Mouse (Mus musculus): ENCODE measurements around the gene Mark2. TPM values are rescaled to one million over a fixed set of nuclear protein-coding genes. Genes with fewer than 3 reads are reported as not detected.

Gene Mark2
- polyA plus RNA-seq (2014; fragmentation: Illumina TruSeq; extraction: RNeasy Lipid Tissue Mini Kit (QIAGEN cat#74804); ENCODE audit: insufficient read depth, low read depth, low replicate concordance): 18.9 TPM

GRCm38 (mm10) chr19:7341512-7342397, at the start of gene Mark2:
Gene Mark2, minus strand, starts transcription at chr19:7341860.

GRCm38 (mm10) chr19:7382903-7383865, 41.5 kb upstream of the Mark2 start, which contains the start of gene Spindoc:
Gene Spindoc, minus strand, starts transcription at chr19:7382994.

GRCm38 (mm10) chr19:7267091-7267741, 74.4 kb downstream of the Mark2 start, which contains the start of gene Rcor2:
Gene Rcor2, plus strand, starts transcription at chr19:7267325.

GRCm38 (mm10) chr19:7240782-7241690, 100.6 kb downstream of the Mark2 start, which contains the start of gene Naa40:
Gene Naa40, minus strand, starts transcription at chr19:7241183.

Other genes with a start within 250 kb of the Mark2 start
- 0.06 TPM for gene Flrt1, start 236.1 kb downstream of the Mark2 start, polyA plus RNA-seq (2014; fragmentation: Illumina TruSeq; extraction: RNeasy Lipid Tissue Mini Kit (QIAGEN cat#74804); ENCODE audit: insufficient read depth, low read depth, low replicate concordance)
- gene Otub1, start 135.5 kb downstream of the Mark2 start, polyA plus RNA-seq (2014; fragmentation: Illumina TruSeq; extraction: RNeasy Lipid Tissue Mini Kit (QIAGEN cat#74804); ENCODE audit: insufficient read depth, low read depth, low replicate concordance): 39.3 TPM
- 408 TPM for gene Cox8a, start 124.2 kb downstream of the Mark2 start, polyA plus RNA-seq (2014; fragmentation: Illumina TruSeq; extraction: RNeasy Lipid Tissue Mini Kit (QIAGEN cat#74804); ENCODE audit: insufficient read depth, low read depth, low replicate concordance)
- 8.4 TPM for gene Naa40, start 100.7 kb downstream of the Mark2 start, polyA plus RNA-seq (2014; fragmentation: Illumina TruSeq; extraction: RNeasy Lipid Tissue Mini Kit (QIAGEN cat#74804); ENCODE audit: insufficient read depth, low read depth, low replicate concordance)
- gene Rcor2, start 74.5 kb downstream of the Mark2 start, polyA plus RNA-seq (2014; fragmentation: Illumina TruSeq; extraction: RNeasy Lipid Tissue Mini Kit (QIAGEN cat#74804); ENCODE audit: insufficient read depth, low read depth, low replicate concordance): 0.99 TPM
- gene Spindoc, start 41.1 kb upstream of the Mark2 start, polyA plus RNA-seq (2014; fragmentation: Illumina TruSeq; extraction: RNeasy Lipid Tissue Mini Kit (QIAGEN cat#74804); ENCODE audit: insufficient read depth, low read depth, low replicate concordance): 12.3 TPM
- gene 2700081O15Rik, start 75.8 kb upstream of the Mark2 start, polyA plus RNA-seq (2014; fragmentation: Illumina TruSeq; extraction: RNeasy Lipid Tissue Mini Kit (QIAGEN cat#74804); ENCODE audit: insufficient read depth, low read depth, low replicate concordance): 6.3 TPM
- gene Rtn3, start 141.4 kb upstream of the Mark2 start, polyA plus RNA-seq (2014; fragmentation: Illumina TruSeq; extraction: RNeasy Lipid Tissue Mini Kit (QIAGEN cat#74804); ENCODE audit: insufficient read depth, low read depth, low replicate concordance): 105 TPM
- gene Atl3, start 152.2 kb upstream of the Mark2 start, polyA plus RNA-seq (2014; fragmentation: Illumina TruSeq; extraction: RNeasy Lipid Tissue Mini Kit (QIAGEN cat#74804); ENCODE audit: insufficient read depth, low read depth, low replicate concordance): 22.3 TPM
- gene Pla2g16, start 215.6 kb upstream of the Mark2 start, polyA plus RNA-seq (2014; fragmentation: Illumina TruSeq; extraction: RNeasy Lipid Tissue Mini Kit (QIAGEN cat#74804); ENCODE audit: insufficient read depth, low read depth, low replicate concordance): 40.8 TPM